Mouse (Mus musculus) embryonic facial prominence, embryonic 11.5 days (tissue): Measurements from ENCODE around the gene Srrm3. TPM values are rescaled to one million over a fixed set of nuclear protein-coding genes. Genes with fewer than 3 reads are reported as not detected.

Experiments
- ATAC-seq: fragments of 200-750 bp; cut with Nextera tagmentation; replicated peaks from 2 replicates; pipeline ENCODE4 v1.8.0; 2017; ENCODE audit warnings: low read depth; ENCODE audit not compliant: insufficient number of reproducible peaks, low FRiP score, low TSS enrichment
- DNase-seq: peaks from one replicate; pipeline ENCODE4 v3.0.0-alpha.2; 2015; ENCODE audit warnings: low spot score
- H3K27ac ChIP-seq: fragments of 300-500 bp; sonication (generic); replicated peaks from 2 replicates; pipeline ENCODE4 v1.5.1; 2014; ENCODE audit warnings: mild to moderate bottlenecking, low read depth, low read length, control low read depth
- H3K27me3 ChIP-seq: fragments of 300-500 bp; sonication (generic); 2 replicates; pipeline ENCODE4 v1.6.1; 2014; ENCODE audit warnings: mild to moderate bottlenecking, low read length, moderate library complexity, mixed read lengths; ENCODE audit not compliant: control insufficient read depth, insufficient read depth
- H3K36me3 ChIP-seq: fragments of 300-500 bp; sonication (generic); replicated peaks from 2 replicates; pipeline ENCODE4 v1.6.1; 2014; ENCODE audit warnings: low read depth, mild to moderate bottlenecking, low read length, moderate library complexity, mixed read lengths; ENCODE audit not compliant: control insufficient read depth, insufficient read depth
- H3K4me1 ChIP-seq: fragments of 300-500 bp; sonication (generic); 2 replicates; pipeline ENCODE4 v1.6.1; 2014; ENCODE audit warnings: low read length, mixed read lengths; ENCODE audit not compliant: control insufficient read depth, insufficient read depth
- H3K4me2 ChIP-seq: fragments of 300-500 bp; sonication (generic); 2 replicates; pipeline ENCODE4 v1.6.1; 2014; ENCODE audit warnings: low read depth, mild to moderate bottlenecking, control low read depth, low read length, moderate library complexity
- H3K4me3 ChIP-seq: fragments of 300-500 bp; sonication (generic); 2 replicates; pipeline ENCODE4 v1.5.1; 2014; ENCODE audit warnings: low read depth, low read length, control low read depth
- H3K9ac ChIP-seq: fragments of 300-500 bp; sonication (generic); replicated peaks from 2 replicates; pipeline ENCODE4 v1.6.1; 2014; ENCODE audit warnings: mild to moderate bottlenecking, control low read depth, low read length
- H3K9me3 ChIP-seq: fragments of 300-500 bp; sonication (generic); replicated peaks from 2 replicates; pipeline ENCODE4 v1.6.1; 2016; ENCODE audit warnings: mild to moderate bottlenecking, low read length, inconsistent platforms, mixed read lengths; ENCODE audit not compliant: control insufficient read depth
- WGBS: fragments of 180-500 bp; shearing (Covaris S2); extraction: QIAGEN DNeasy Blood & Tissue Kit; methylation state at CpG from one replicate; pipeline ENCODE4 v1.1.7; 2014; 5-methylcytosine and 5-hydroxymethylcytosine counted together
- polyA plus RNA-seq: library from polyadenylated mRNA; unstranded; fragments of >200 nt; fragmentation: Nextera tagmentation; extraction: Ambion mirVana; gene quantifications from 2 replicates; pipeline ENCODE4 v1.2.1, GENCODE M21; 2014

Gene Srrm3
- polyA plus RNA-seq, 1 experiment from 2014 or later, result 3.2 TPM

GRCm38 (mm10) chr5:135778471-135779445 lies 27.9 kb upstream of the Srrm3 start, which contains the start of gene Mdh2:
Gene Mdh2, plus strand, starts transcription at chr5:135778480.
- 2% methylated on average over 69 of the region's 70 CpGs for WGBS
- Histone ChIP-seq H3K36me3 (peaks cover 2% of the 10 kb centered on the region; the same call in 1 of the 2 replicates), H3K9ac (peak within 1 kb of the TSS; percentile 93), H3K27ac (peak within 1 kb of the TSS; percentile 88), H3K9me3 (no peaks in the 10 kb centered on the region), H3K4me3 (peak within 1 kb of the TSS; percentile 86), H3K4me1 (no peaks in the 10 kb centered on the region; the same call in 1 of the 2 replicates), H3K4me2 (peak within 1 kb of the TSS; percentile 78), H3K27me3 (no peaks in the 10 kb centered on the region)
- ATAC-seq (peak; percentile 97), DNase-seq (peak; percentile 100)

GRCm38 (mm10) chr5:135780331-135780730 lies 26.4 kb upstream of the Srrm3 start:
- 88% methylated on average over 8 of the region's 8 CpGs for WGBS
- no peak overlapping the region for H3K4me2 ChIP-seq
- no peaks in the 10 kb centered on the region for H3K9me3 ChIP-seq
- H3K27me3 ChIP-seq, result no peaks in the 10 kb centered on the region
- no peak overlapping the region; the same call in 1 of the 2 replicates for H3K9ac ChIP-seq
- DNase-seq (no peak), ATAC-seq (no peak)
- H3K4me1 ChIP-seq, result no peaks in the 10 kb centered on the region; the same call in 1 of the 2 replicates
- no peak overlapping the region for H3K4me3 ChIP-seq
- H3K36me3 ChIP-seq, result peaks cover 9% of the 10 kb centered on the region
- no peak overlapping the region for H3K27ac ChIP-seq

- no peak overlapping the region for H3K9ac ChIP-seq
- 93% methylated on average over 4 of the region's 4 CpGs for WGBS
- peaks cover 11% of the 10 kb centered on the region for H3K36me3 ChIP-seq
- H3K27me3 ChIP-seq, result no peaks in the 10 kb centered on the region
- H3K27ac ChIP-seq, result no peak overlapping the region
- H3K9me3 ChIP-seq, result no peaks in the 10 kb centered on the region
- H3K4me2 ChIP-seq, result no peak overlapping the region
- no peaks in the 10 kb centered on the region; the same call in 1 of the 2 replicates for H3K4me1 ChIP-seq
- H3K4me3 ChIP-seq, result no peak overlapping the region
- no peak for DNase-seq
- no peak for ATAC-seq
Observed at GRCm38 (mm10) chr5:135782901-135783300, 23.8 kb upstream of the Srrm3 start.

DNA sequence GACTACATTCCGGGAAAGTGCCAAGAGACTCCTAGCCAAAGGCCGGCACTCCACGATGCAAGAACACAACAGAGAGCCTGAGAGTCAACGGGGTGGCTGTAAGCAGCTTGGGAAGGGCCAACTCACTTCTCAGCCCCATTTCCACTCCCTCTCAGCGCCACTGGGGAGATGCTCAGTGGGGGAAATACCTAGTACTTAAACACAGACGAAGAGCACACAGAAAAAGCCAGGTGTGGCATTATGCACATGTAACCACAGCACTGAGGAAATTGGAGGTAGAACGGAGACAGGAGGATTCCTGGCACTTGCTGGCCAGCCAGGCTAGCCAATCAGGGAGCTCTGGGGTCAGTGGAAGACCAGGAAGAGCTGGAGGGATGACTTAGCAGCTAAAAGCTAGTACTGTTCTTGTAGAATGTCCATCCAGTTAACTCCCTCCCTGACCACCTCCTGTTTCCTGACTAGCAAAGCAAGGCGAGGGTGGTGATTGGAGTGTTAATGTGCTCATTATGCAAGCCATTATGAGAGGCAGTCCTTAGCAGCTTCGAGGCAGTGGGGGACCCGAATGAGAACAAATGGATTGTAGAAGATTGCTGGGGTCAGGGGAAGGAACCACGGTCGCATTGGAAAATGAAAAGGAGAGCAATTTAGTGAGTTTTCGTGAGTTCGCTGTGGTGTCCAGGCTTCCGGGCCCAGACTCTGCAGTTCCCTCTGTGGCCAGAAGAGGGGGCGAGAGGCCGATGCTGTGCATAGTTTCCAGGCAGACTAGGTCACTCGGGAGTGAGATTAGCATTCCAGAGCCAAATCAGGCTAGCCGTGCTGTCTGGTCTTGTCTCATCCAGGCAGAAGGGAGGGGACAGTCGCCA lies 12.5 kb upstream of the Srrm3 start:
- Histone ChIP-seq H3K4me2 (peak overlapping the region; percentile 37), H3K36me3 (peaks cover 6% of the 10 kb centered on the region), H3K4me1 (no peaks in the 10 kb centered on the region), H3K9me3 (no peaks in the 10 kb centered on the region), H3K9ac (peak overlapping the region; percentile 46; the same call in 1 of the 2 replicates), H3K4me3 (0 out of 2 replicates have a peak overlapping the region, but pooled peaks have one; percentile 9), H3K27me3 (no peaks in the 10 kb centered on the region), H3K27ac (0 out of 2 replicates have a peak overlapping the region, but pooled peaks have one; percentile 28)
- peak; percentile 79 for ATAC-seq
- 9% methylated on average over 20 of the region's 20 CpGs for WGBS
- peak; percentile 89 for DNase-seq

DNA sequence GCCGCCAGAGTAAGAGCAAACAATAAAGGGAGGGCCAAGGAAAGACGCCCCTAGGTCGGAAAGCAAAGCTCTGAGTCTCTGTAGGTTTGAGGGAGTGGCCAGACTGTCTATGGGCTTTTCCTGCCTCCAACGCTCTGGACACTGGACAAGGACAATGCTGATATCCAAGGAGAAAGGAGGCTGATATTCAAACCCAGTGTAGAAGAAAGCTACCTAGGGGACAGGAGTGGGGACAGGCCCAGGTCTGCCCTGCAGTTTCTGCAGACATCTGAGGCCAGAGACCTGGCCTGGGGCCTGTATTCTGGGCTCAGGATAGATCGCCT lies 11.9 kb upstream of the Srrm3 start:
- ATAC-seq (0 out of 2 replicates have a peak, but pooled peaks have one; percentile 20), DNase-seq (no peak)
- H3K4me1 ChIP-seq, result no peaks in the 10 kb centered on the region
- 6% methylated on average over 5 of the region's 5 CpGs for WGBS
- H3K9ac ChIP-seq, result no peak overlapping the region
- H3K27me3 ChIP-seq, result no peaks in the 10 kb centered on the region
- peak overlapping the region; percentile 37 for H3K4me2 ChIP-seq
- peaks cover 2% of the 10 kb centered on the region for H3K36me3 ChIP-seq
- H3K27ac ChIP-seq, result no peak overlapping the region
- no peak overlapping the region for H3K4me3 ChIP-seq
- no peaks in the 10 kb centered on the region for H3K9me3 ChIP-seq

DNA sequence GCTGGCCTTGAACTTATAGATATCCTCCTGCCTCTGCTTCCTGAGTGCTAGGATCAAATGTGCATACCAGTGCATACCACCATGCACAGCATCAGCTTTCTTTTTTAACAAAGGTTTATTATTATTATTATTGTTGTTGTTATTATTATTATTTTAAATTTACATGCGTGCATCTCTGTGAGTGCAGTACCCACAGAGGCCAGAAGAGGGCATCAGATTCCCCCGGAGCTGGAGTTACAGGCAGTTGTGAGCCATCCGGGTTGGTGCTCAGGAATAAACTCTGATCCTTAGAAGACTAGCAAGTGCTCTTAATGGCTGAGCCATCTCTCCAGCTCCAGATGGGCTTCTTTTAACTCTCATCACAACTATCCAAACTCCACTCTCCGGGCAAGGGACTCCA lies 6.9 kb upstream of the Srrm3 start:
- Histone ChIP-seq H3K4me3 (no peak overlapping the region), H3K36me3 (no peaks in the 10 kb centered on the region), H3K9ac (no peak overlapping the region), H3K27me3 (no peaks in the 10 kb centered on the region), H3K4me1 (0 out of 2 replicates have a peak, but pooled peaks cover 3% of the 10 kb centered on the region), H3K4me2 (no peak overlapping the region), H3K27ac (no peak overlapping the region), H3K9me3 (no peaks in the 10 kb centered on the region)
- ATAC-seq, result no peak
- 40% methylated on average over 4 of the region's 4 CpGs for WGBS
- DNase-seq, result peak; percentile 35

- no peaks in the 10 kb centered on the region for H3K9me3 ChIP-seq
- peak; percentile 71 for ATAC-seq
- WGBS, result under 1% methylated on average over 6 of the region's 6 CpGs
- H3K4me1 ChIP-seq, result 0 out of 2 replicates have a peak, but pooled peaks cover 3% of the 10 kb centered on the region
- peak; percentile 78 for DNase-seq
- H3K4me3 ChIP-seq, result no peak overlapping the region
- H3K36me3 ChIP-seq, result no peaks in the 10 kb centered on the region
- no peak overlapping the region; the same call in 1 of the 2 replicates for H3K9ac ChIP-seq
- no peak overlapping the region for H3K4me2 ChIP-seq
- H3K27ac ChIP-seq, result no peak overlapping the region
- no peaks in the 10 kb centered on the region for H3K27me3 ChIP-seq
Observed at GRCm38 (mm10) chr5:135800927-135801326, 5.8 kb upstream of the Srrm3 start.
